Mouse (Mus musculus) limb, embryonic 14.5 days (tissue): ENCODE data around the gene Gm10073. TPM values are rescaled to one million over a fixed set of nuclear protein-coding genes. Genes with fewer than 3 reads are reported as not detected.

Experiments
- ATAC-seq: fragments of 200-750 bp; cut with Nextera tagmentation; 2 replicates; pipeline ENCODE4 v1.8.0; 2017; ENCODE audit warnings: low read depth, moderate number of reproducible peaks, moderate TSS enrichment; ENCODE audit not compliant: low FRiP score
- DNase-seq: peaks from one replicate; pipeline ENCODE4 v3.0.0-alpha.2; 2015; ENCODE audit warnings: low spot score
- H3K27ac ChIP-seq: fragments of 300-500 bp; sonication (generic); replicated peaks from 2 replicates; pipeline ENCODE4 v1.5.1; 2014; ENCODE audit warnings: low read depth, mild to moderate bottlenecking, low read length, moderate library complexity, mixed read lengths
- H3K27me3 ChIP-seq: fragments of 300-500 bp; sonication (generic); 2 replicates; pipeline ENCODE4 v1.6.1; 2014; ENCODE audit warnings: low read length, mixed read lengths; ENCODE audit not compliant: control insufficient read depth, insufficient read depth
- H3K36me3 ChIP-seq: fragments of 300-500 bp; sonication (generic); 2 replicates; pipeline ENCODE4 v1.6.1; 2014; ENCODE audit warnings: mild to moderate bottlenecking, low read length, moderate library complexity, mixed read lengths; ENCODE audit not compliant: control insufficient read depth, insufficient read depth
- H3K4me1 ChIP-seq: fragments of 300-500 bp; sonication (generic); 2 replicates; pipeline ENCODE4 v1.6.1; 2014; ENCODE audit warnings: antibody characterized with exemption, low read length, mixed read lengths; ENCODE audit not compliant: control insufficient read depth, insufficient read depth
- H3K4me2 ChIP-seq: fragments of 300-500 bp; sonication (generic); replicated peaks from 2 replicates; pipeline ENCODE4 v1.6.1; 2014; ENCODE audit warnings: low read depth, mild to moderate bottlenecking, low read length, moderate library complexity; ENCODE audit not compliant: severe bottlenecking
- H3K4me3 ChIP-seq: fragments of 300-500 bp; sonication (generic); replicated peaks from 2 replicates; pipeline ENCODE4 v1.5.1; 2014; ENCODE audit warnings: low read length
- H3K9ac ChIP-seq: fragments of 300-500 bp; sonication (generic); 2 replicates; pipeline ENCODE4 v1.6.1; 2014; ENCODE audit warnings: mild to moderate bottlenecking, low read depth, low read length, moderate library complexity; ENCODE audit not compliant: severe bottlenecking
- H3K9me3 ChIP-seq: fragments of 300-500 bp; sonication (generic); 2 replicates; pipeline ENCODE4 v1.6.1; 2016; ENCODE audit warnings: low read length; ENCODE audit not compliant: control insufficient read depth
- POLR2A ChIP-seq: fragments of 200-500 bp; IDR thresholded peaks from 2 replicates; pipeline ENCODE4 v1.8.0; 2012; ENCODE audit warnings: inconsistent platforms, mild to moderate bottlenecking, moderate library complexity, borderline replicate concordance; ENCODE audit not compliant: insufficient read depth, insufficient read length; ENCODE audit errors: extremely low read depth
- WGBS: fragments of 180-500 bp; shearing (Covaris S2); extraction: QIAGEN DNeasy Blood & Tissue Kit; methylation state at CpG from one replicate; pipeline ENCODE4 v1.1.7; 2014; 5-methylcytosine and 5-hydroxymethylcytosine counted together
- polyA plus RNA-seq, 2 experiments: library from polyadenylated mRNA; depleted of rRNA in 1 of 2; stranded (reverse) in 1 of 2; unstranded in 1 of 2; fragments of >200 nt; fragmentation: Nextera tagmentation in 1 of 2; extraction: Ambion mirVana in 1 of 2; gene quantifications; 2 replicates each; pipeline versions ENCODE4 v1.2.1 to v1.2.3; 2012 to 2014

Gm10073 gene
- polyA plus RNA-seq, 2 experiments, result 15.2 to 27.8 TPM

DNA sequence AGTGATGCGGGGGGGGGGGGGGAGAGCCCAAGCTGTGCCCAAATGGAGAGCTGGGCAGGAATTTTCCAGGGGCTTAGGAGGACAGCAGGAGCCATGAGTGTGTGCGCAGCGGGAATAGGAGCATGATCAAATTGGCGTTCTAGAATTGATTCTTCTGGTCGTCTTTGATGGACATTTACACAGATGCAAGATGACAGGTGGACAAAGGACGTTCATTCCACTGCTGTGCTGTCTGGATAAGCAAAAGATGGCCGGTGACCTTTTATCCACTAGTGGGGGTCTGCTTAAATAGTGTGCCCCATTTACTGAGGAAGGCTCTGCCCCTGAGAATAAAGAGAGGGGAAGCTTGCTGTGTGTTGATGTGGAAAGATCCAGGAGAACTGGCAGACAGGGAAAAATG, 4.3 kb downstream of the Gm10073 start:
- no peak for DNase-seq
- Histone ChIP-seq H3K4me1 (no peaks in the 10 kb centered on the region), H3K9ac (no peak overlapping the region), H3K4me2 (no peak overlapping the region), H3K9me3 (no peaks in the 10 kb centered on the region), H3K4me3 (no peak overlapping the region), H3K36me3 (no peaks in the 10 kb centered on the region), H3K27me3 (no peaks in the 10 kb centered on the region), H3K27ac (no peak overlapping the region)
- TF ChIP-seq POLR2A, result no peak
- ATAC-seq, result no peak
- 84% methylated on average over 7 of the region's 7 CpGs for WGBS

DNA sequence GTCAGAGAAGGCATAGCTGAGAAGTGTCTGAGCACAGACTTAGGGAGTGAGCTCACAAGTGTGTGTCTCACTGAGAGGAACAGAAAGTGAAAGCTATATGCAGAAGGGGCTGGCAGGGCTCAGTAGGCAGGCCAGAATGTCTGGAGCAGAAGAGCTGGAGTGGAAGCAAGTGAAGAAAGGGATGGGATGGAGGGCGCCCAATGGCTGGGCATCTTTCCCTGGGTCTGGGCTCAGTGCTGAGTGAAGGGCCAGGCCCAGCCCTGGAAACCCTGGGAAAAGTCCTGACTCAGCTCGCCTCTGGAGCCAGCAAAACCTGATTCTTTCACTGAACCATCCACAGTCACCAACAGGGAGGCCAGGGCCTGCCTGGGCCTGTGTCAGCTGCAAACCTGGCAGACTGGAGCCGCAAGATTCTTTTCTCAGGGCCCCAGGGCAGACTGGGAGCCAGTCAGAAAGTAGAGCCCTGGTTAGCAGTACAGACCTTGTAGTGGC, 9.5 kb downstream of the Gm10073 start:
- DNase-seq (peak; percentile 59), ATAC-seq (no peak)
- no peaks in the 10 kb centered on the region; the same call in 1 of the 2 replicates for H3K4me1 ChIP-seq
- no peak overlapping the region for H3K4me2 ChIP-seq
- no peak overlapping the region for H3K9ac ChIP-seq
- 78% methylated on average over 3 of the region's 3 CpGs for WGBS
- no peaks in the 10 kb centered on the region for H3K36me3 ChIP-seq
- H3K27me3 ChIP-seq, result no peaks in the 10 kb centered on the region
- H3K27ac ChIP-seq, result no peak overlapping the region
- TF ChIP-seq POLR2A, result no peak
- H3K4me3 ChIP-seq, result no peak overlapping the region
- no peaks in the 10 kb centered on the region for H3K9me3 ChIP-seq

- H3K4me2 ChIP-seq, result 0 out of 2 replicates have a peak overlapping the region, but pooled peaks have one; percentile 7
These were observed 12.0 kb downstream of the Gm10073 start for GRCm38 (mm10) chr8:106561097-106561865.

DNA sequence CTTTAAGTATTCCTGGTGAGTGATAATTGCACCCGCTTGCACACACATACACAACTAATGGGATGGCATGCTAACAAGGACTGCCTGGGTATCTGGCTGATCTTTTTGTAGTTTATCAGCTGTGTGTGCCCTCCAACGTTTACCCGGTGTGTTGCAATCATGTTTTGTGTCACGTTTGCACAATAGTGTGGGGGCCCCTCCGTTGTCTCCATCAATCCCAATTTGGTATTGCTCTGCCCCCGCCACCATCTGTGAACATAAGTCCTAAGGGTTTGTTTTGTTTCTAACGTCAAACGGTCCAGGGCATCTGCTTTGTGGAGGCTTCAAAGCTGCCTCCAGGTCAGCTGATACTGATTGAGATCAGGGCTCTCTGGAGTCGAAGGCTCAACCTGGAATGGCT, 13.4 kb downstream of the Gm10073 start:
- peaks cover 28% of the 10 kb centered on the region for H3K36me3 ChIP-seq
- H3K9me3 ChIP-seq, result 0 out of 2 replicates have a peak, but pooled peaks cover 4% of the 10 kb centered on the region
- no peaks in the 10 kb centered on the region for H3K27me3 ChIP-seq
- WGBS, result 44% methylated on average over 9 of the region's 9 CpGs
- no peak overlapping the region for H3K27ac ChIP-seq
- no peak overlapping the region for H3K9ac ChIP-seq
- DNase-seq (no peak), ATAC-seq (no peak)
- no peak overlapping the region for H3K4me2 ChIP-seq
- no peak overlapping the region for H3K4me3 ChIP-seq
- no peaks in the 10 kb centered on the region; the same call in 1 of the 2 replicates for H3K4me1 ChIP-seq
- TF ChIP-seq POLR2A, result no peak

More at GRCm38 (mm10) chr8:106561097-106561865, 12.0 kb downstream of the Gm10073 start:
- ATAC-seq (peak; percentile 44; the same call in 1 of the 2 replicates), DNase-seq (peak; percentile 40)
- WGBS, result 22% methylated on average over 21 of the region's 21 CpGs
- no peak for TF ChIP-seq POLR2A
- H3K27me3 ChIP-seq, result no peaks in the 10 kb centered on the region
- no peaks in the 10 kb centered on the region; the same call in 1 of the 2 replicates for H3K4me1 ChIP-seq
- H3K4me3 ChIP-seq, result 0 out of 2 replicates have a peak overlapping the region, but pooled peaks have one; percentile 1
- no peak overlapping the region for H3K27ac ChIP-seq
- H3K9me3 ChIP-seq, result 0 out of 2 replicates have a peak, but pooled peaks cover 4% of the 10 kb centered on the region
- H3K36me3 ChIP-seq, result peaks cover 17% of the 10 kb centered on the region
- no peak overlapping the region for H3K9ac ChIP-seq

- no peak for DNase-seq
- no peak overlapping the region for H3K4me2 ChIP-seq
- H3K9ac ChIP-seq, result no peak overlapping the region
- 65% methylated on average over 4 of the region's 7 CpGs for WGBS
- peaks cover 60% of the 10 kb centered on the region for H3K36me3 ChIP-seq
- ATAC-seq, result no peak
- H3K4me3 ChIP-seq, result no peak overlapping the region
- H3K9me3 ChIP-seq, result 0 out of 2 replicates have a peak, but pooled peaks cover 7% of the 10 kb centered on the region
- no peaks in the 10 kb centered on the region for H3K27me3 ChIP-seq
- no peaks in the 10 kb centered on the region; the same call in 1 of the 2 replicates for H3K4me1 ChIP-seq
- no peak overlapping the region for H3K27ac ChIP-seq
- no peak for TF ChIP-seq POLR2A
These were observed 17.1 kb downstream of the Gm10073 start for GRCm38 (mm10) chr8:106556068-106556645.
